Mouse (Mus musculus) C2C12 (cell line): ENCODE results near the gene D10Jhu81e.

Source experiments
- CTCF ChIP-seq: IDR thresholded peaks from one replicate; pipeline ENCODE4 v1.5.1; 2011; ENCODE audit not compliant: control insufficient read depth, insufficient read depth, insufficient read length
- FOSL1 ChIP-seq: IDR thresholded peaks from one replicate; pipeline ENCODE4 v1.8.0; 2011; ENCODE audit warnings: mild to moderate bottlenecking, low read length; ENCODE audit not compliant: poor library complexity, insufficient read depth, severe bottlenecking
- USF1 ChIP-seq: IDR thresholded peaks from one replicate; pipeline ENCODE4 v1.6.1; 2011; ENCODE audit warnings: low read depth, mild to moderate bottlenecking, control low read depth, moderate library complexity

DNA sequence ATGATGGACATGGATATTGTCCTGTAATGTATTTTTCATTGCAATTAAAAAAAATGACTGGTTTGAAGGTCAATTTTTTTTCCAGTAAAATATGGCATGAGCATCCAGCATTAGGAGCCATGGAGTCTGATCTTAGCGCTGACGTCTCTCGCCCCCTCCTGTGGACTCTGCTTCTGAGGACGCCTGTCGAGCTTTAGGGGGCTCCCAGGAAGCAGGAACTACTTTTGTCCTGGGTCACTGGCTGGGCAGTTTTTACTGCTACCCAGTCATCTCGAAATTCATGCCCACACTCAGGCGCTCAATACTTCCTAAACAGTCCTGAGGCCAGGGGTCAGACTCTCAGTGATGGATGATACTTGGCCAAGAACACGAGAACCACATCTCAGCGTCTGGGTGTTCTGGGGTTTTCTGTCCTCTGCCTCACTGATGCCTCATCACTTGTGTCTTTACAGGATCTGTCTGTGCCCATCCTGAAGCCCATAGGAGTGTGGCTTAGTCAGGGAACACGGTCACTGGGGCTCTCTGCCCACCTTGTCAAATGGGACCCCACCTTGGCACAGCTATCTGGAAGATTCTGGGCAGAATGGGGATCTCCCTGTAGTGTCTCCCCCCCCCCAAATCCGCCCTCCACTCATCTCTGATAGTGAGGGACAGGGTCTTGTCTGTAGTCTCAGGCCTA is 29.9 kb downstream of the D10Jhu81e start:
- TF ChIP-seq FOSL1 = no peak
- no peak for TF ChIP-seq CTCF
- no peak for TF ChIP-seq USF1
